20 mouse cellular contexts compared by ENCODE assay signal in the genomic region with DNA sequence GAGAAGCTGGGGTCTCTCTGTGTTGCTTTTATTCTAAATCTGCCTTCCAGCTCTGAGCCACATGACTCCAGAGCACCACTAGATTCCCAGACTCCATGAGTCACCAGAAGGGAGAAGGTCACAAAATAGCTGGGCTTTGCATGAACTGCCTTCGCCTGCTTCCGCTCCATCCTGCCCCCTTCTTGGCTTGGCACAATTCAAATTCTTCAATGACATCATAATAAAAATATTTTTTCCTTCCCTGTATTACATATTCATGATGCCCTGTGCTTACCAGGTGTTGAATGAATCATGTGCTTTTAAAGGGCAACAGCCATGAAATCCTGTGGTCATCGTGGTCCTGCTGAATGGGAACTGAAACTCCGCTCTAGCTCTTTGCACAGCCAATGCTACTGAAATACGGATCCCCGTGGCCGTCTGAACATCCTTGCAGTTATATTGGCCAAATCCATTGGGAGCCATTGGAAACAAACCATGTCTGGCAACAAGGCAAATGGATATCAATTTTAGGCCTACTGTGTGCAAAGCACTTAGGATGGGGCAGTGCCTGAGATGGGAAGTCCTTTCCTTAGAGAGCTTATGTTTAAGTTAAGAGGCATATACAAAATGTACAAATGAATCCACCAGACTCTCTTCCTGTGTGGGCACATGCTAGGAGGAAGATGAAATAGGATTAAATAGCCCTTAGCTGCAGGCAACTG.
A peak's percentile ranks its signal among the peaks of the same experiment; 100 is the strongest.
DNase-seq lines count a peak whose midpoint lies in the region; ATAC-seq and TF ChIP-seq lines count a peak whose summit lies in the region.
"Had no signal": no experiment of that assay in that cellular context is flagged by ENCODE, and none has a peak within 500 bp of the region (broad histone marks: within the 10 kb centered on the region; RNA-seq: fewer than 3 reads in every experiment).

No protein-coding gene starts in this region.

- H3K36me3 ChIP-seq in heart, adult 2 months (ENCODE audit: control insufficient read depth, insufficient read depth, low read length) = no peaks in the 10 kb centered on the region
- H3K36me3 ChIP-seq in neural tube, embryonic 15.5 days = peaks cover 9% of the 10 kb centered on the region
- no peaks in the 10 kb centered on the region for H3K36me3 ChIP-seq in midbrain, embryonic 11.5 days (ENCODE audit: control insufficient read depth, insufficient read depth, low read length)
- H3K36me3 ChIP-seq: embryonic facial prominence, embryonic 13.5 days; heart, embryonic 15.5 days; liver, embryonic 15.5 days; midbrain, embryonic 13.5 days had no signal

- H3K4me1 ChIP-seq in heart, adult 2 months (ENCODE audit: control insufficient read depth, insufficient read depth, low read length) = no peaks in the 10 kb centered on the region
- H3K4me1 ChIP-seq in neural tube, embryonic 15.5 days = 0 out of 2 replicates have a peak, but pooled peaks cover 5% of the 10 kb centered on the region
- H3K4me1 ChIP-seq in midbrain, embryonic 11.5 days (ENCODE audit: control insufficient read depth, insufficient read depth, low read length) = no peaks in the 10 kb centered on the region
- H3K4me1 ChIP-seq: embryonic facial prominence, embryonic 13.5 days; heart, embryonic 15.5 days; liver, embryonic 15.5 days; midbrain, embryonic 13.5 days; neural tube, embryonic 13.5 days had no signal

- no peaks in the 10 kb centered on the region for H3K9me3 ChIP-seq in neural tube, embryonic 15.5 days (replicated peaks)
- no peaks in the 10 kb centered on the region for H3K9me3 ChIP-seq in midbrain, embryonic 11.5 days (ENCODE audit: control insufficient read depth, low read length)
- H3K9me3 ChIP-seq: embryonic facial prominence, embryonic 13.5 days; heart, embryonic 15.5 days; liver, embryonic 15.5 days; midbrain, embryonic 13.5 days; neural tube, embryonic 13.5 days had no signal

- no peak overlapping the region for H3K9ac ChIP-seq in heart, adult 2 months (ENCODE audit: low read depth, low read length)
- H3K9ac ChIP-seq in neural tube, embryonic 15.5 days (replicated peaks) = no peak overlapping the region
- H3K9ac ChIP-seq in midbrain, embryonic 11.5 days (ENCODE audit: low read length) = no peak overlapping the region
- H3K9ac ChIP-seq: embryonic facial prominence, embryonic 13.5 days; heart, embryonic 15.5 days; hindbrain, embryonic 14.5 days; liver, embryonic 15.5 days; midbrain, embryonic 13.5 days; neural tube, embryonic 13.5 days had no signal

- peak; percentile 79 for ATAC-seq in megakaryocyte progenitor cell, adult 5-6 weeks (replicated peaks; ENCODE audit: poor library complexity)
- no peak for ATAC-seq in neural tube, embryonic 15.5 days (ENCODE audit: low FRiP score)
- no peak for ATAC-seq in midbrain, embryonic 11.5 days (ENCODE audit: low FRiP score)
- ATAC-seq: CD4-positive, CD25-positive, alpha-beta regulatory T cell, adult 4 months; forebrain, embryonic 16.5 days; midbrain, embryonic 13.5 days had no signal

- no peak for TF ChIP-seq CTCF in heart, adult 2 months (IDR thresholded peaks at IDR 0.05)

- WGBS in heart, adult 2 months = 87% methylated on average over 7 of the region's 7 CpGs
- 82% methylated on average over 7 of the region's 7 CpGs for whole genome bisulfite sequencing in neural tube, embryonic 15.5 days
- 93% methylated on average over 7 of the region's 7 CpGs for WGBS in midbrain, embryonic 11.5 days

- H3K4me3 ChIP-seq in heart, adult 2 months = no peak overlapping the region
- H3K4me3 ChIP-seq in neural tube, embryonic 15.5 days (replicated peaks) = no peak overlapping the region
- H3K4me3 ChIP-seq in midbrain, embryonic 11.5 days (ENCODE audit: low read depth, low read length) = no peak overlapping the region
- H3K4me3 ChIP-seq: embryonic facial prominence, embryonic 13.5 days; heart, embryonic 15.5 days; liver, embryonic 15.5 days; midbrain, embryonic 13.5 days; neural tube, embryonic 13.5 days had no signal

- H3K79me2 ChIP-seq in heart, adult 2 months (replicated peaks; ENCODE audit: control insufficient read depth, insufficient read depth, low read length) = no peaks in the 10 kb centered on the region

- no peak overlapping the region for H3K4me2 ChIP-seq in neural tube, embryonic 15.5 days
- H3K4me2 ChIP-seq in midbrain, embryonic 11.5 days = no peak overlapping the region
- H3K4me2 ChIP-seq: embryonic facial prominence, embryonic 13.5 days; heart, embryonic 15.5 days; hindbrain, embryonic 14.5 days; liver, embryonic 15.5 days; midbrain, embryonic 13.5 days; neural tube, embryonic 13.5 days had no signal

- no peak for TF ChIP-seq POLR2A in heart, adult 2 months (IDR thresholded peaks at IDR 0.05; ENCODE audit: insufficient read depth, low read depth, low read length)

- intact Hi-C loops in heart, adult 2 months (cut with DNase I) = no loop called here

- no peak overlapping the region for H3K27ac ChIP-seq in heart, adult 2 months
- no peak overlapping the region for H3K27ac ChIP-seq in neural tube, embryonic 15.5 days (replicated peaks)
- no peak overlapping the region for H3K27ac ChIP-seq in midbrain, embryonic 11.5 days (ENCODE audit: low read depth, low read length)
- H3K27ac ChIP-seq: embryonic facial prominence, embryonic 13.5 days; heart, embryonic 15.5 days; hindbrain, embryonic 14.5 days; midbrain, embryonic 13.5 days; neural tube, embryonic 13.5 days had no signal

- no peaks in the 10 kb centered on the region for H3K27me3 ChIP-seq in heart, adult 2 months (ENCODE audit: control insufficient read depth, insufficient read depth, low read length)
- H3K27me3 ChIP-seq in neural tube, embryonic 15.5 days (replicated peaks) = no peaks in the 10 kb centered on the region
- no peaks in the 10 kb centered on the region for H3K27me3 ChIP-seq in midbrain, embryonic 11.5 days (ENCODE audit: control insufficient read depth, insufficient read depth, low read length)
- H3K27me3 ChIP-seq: embryonic facial prominence, embryonic 13.5 days; liver, embryonic 15.5 days; midbrain, embryonic 13.5 days; neural tube, embryonic 13.5 days had no signal

- DNase-seq in heart, adult 18-20 months = peak; percentile 3 to 8
- no peak for DNase-seq in heart, adult 2 months
- peak; percentile 35 to 50 for DNase-seq in B cell, adult 2 months
- peak; percentile 29 for DNase-seq in c-Kit-positive CD71-negative TER-119-negative erythroid progenitor cells, embryonic 14.5 days (ENCODE audit: low read depth)
- no peak for DNase-seq in midbrain, embryonic 11.5 days (ENCODE audit: low spot score, missing footprints)
- no peak for DNase-seq in layer of hippocampus, postnatal 10 days (ENCODE audit: low spot score in 2 of 2)
- DNase-seq: cerebellum, postnatal 25 days; gastrocnemius, postnatal 10 days; kidney, adult 18-20 months; thymus, adult 18-20 months had no signal

- TF ChIP-seq EP300 in heart, adult 2 months (IDR thresholded peaks at IDR 0.05; ENCODE audit: insufficient read depth, low read depth, low read length) = no peak

Comparison
In these comparisons a context has a peak if more than half of its experiments do, and no peak if none do; other contexts are left out.
1. DNase-seq: peak in heart, adult 18-20 months (2 of 2), B cell, adult 2 months (2 of 2) and c-Kit-positive CD71-negative TER-119-negative erythroid progenitor cells, embryonic 14.5 days (single experiment); none in heart, adult 2 months (0 of 2), midbrain, embryonic 11.5 days (single experiment) and layer of hippocampus, postnatal 10 days (0 of 2).